Mouse (Mus musculus) small intestine, adult 10 weeks (tissue): ENCODE results near the gene Lats1. TPM values are rescaled to one million over a fixed set of nuclear protein-coding genes. Genes with fewer than 3 reads are reported as not detected.

Experiments
- polyA plus RNA-seq: library from polyadenylated mRNA; stranded (reverse); fragments of 350-450 nt; fragmentation: Illumina TruSeq; extraction: RNeasy Lipid Tissue Mini Kit (QIAGEN cat#74804); gene quantifications from one replicate; pipeline ENCODE4 v1.2.3, GENCODE M21; 2014; ENCODE audit warnings: low replicate concordance

Lats1 gene
- polyA plus RNA-seq: 60.7 TPM

DNA sequence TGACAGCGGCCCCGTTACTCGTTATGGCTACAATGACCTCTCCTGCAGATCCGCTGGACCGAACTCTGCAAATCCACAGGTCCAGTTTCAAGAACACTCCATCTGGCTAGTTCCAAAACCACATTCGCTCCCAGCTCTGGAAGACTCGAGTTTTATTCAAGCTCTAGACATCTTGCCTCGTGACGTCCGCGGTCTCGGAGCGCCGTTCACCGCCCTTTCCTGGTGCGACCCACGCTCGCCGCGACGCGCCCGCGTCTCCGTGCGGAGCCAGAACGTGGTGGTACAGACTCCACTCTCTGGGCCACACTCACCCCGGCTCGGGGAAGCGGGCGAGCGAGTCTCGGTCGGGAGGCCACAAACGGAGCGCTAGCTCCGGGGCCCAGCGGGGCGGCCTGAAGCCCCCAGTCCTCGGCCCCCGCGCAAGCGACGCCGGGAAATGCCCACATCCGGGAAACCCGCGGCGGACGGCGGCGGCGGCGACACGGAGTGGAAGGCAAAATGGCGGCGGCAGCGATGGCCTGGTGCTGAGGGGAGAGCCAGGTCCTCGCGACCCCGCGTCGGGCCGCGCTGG is at the start of gene Lats1, which contains the start of gene Pcmt1:
TSS of gene Lats1 (plus strand) at position 484 of the 571 bp plus-strand sequence.
TSS of gene Pcmt1 (minus strand) at position 406 of the 571 bp plus-strand sequence.

DNA sequence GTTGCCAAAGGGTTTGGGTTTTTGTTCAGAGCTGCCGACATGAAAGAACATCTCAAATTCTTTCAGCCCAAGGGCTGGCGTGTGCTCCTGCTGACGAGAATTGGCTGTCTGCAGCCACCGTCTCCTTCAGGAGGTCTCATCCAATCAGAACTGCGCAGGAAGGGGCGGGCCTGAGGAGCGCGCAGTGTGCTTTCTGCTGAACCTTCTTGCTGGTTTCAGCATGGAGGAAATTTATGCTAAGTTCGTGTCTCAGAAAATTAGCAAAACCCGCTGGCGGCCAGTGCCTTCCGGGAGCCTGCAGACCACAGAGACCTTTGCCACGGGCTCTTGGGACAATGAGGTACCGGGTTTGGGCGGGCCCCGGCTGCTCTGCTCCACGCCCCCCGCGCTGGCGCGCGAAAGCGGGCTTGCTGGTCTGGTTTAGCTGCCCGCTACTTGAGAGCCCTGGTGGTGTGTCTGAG is 13.6 kb upstream of the Lats1 start, which contains the start of gene Nup43:
TSS of gene Nup43 (plus strand) at position 162 of the 461 bp plus-strand sequence.

DNA sequence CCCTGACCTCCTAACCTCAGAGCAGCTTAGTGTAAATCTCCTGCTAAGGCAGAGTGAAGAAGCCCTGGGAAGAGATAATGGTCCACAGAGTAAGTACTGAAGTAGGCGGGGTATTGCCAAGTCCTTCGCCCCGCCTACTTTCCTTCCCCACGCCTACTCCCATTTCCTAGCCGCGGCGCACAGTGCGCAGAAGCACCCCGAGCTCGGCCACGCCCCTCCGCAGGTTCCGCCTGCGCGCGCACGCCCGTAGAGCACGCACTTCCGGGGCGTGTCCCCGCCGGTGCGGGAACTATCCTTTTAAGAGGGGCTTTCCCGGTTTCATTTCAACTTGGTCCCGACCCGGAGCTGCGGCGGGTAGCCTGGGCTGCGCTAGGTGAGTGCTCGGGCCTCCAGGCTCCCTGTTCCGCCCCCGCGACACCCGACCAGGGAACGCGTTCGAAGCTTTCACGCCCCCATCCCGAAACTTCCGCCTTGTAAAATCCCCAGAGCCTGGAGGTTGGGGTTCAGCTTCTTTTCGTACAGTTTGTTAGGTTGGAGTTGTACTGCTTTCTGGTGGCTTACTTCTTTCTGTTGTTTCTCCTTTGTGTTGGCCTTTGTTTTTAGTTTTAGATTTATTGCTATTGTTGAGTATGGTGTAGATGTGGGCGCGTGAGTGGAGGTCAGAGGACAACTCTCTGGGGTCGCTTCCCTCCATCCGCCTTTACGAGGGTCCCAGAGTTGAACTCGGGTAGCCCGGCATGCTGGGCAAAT is 44.9 kb downstream of the Lats1 start, which contains the start of gene Katna1:
TSS of gene Katna1 (plus strand) at position 250 of the 750 bp plus-strand sequence.

Other genes starting within 250 kb of the Lats1 start
- gene Ulbp1, start 207.6 kb upstream of the Lats1 start, polyA plus RNA-seq: 4.0 TPM
- gene Lrp11, start 91.4 kb upstream of the Lats1 start, polyA plus RNA-seq: 2.8 TPM
- gene Nup43, start 13.7 kb upstream of the Lats1 start, polyA plus RNA-seq: 7.0 TPM
- 52.7 TPM for gene Pcmt1, start 78 bp upstream of the Lats1 start, polyA plus RNA-seq
- gene Katna1, start 44.8 kb downstream of the Lats1 start, polyA plus RNA-seq: 61.2 TPM
- gene Ginm1, start 111.6 kb downstream of the Lats1 start, polyA plus RNA-seq: 300 TPM
- gene Ppil4, start 111.7 kb downstream of the Lats1 start, polyA plus RNA-seq: 72.1 TPM
- gene Zc3h12d, start 151.3 kb downstream of the Lats1 start, polyA plus RNA-seq: 18.3 TPM